Mouse (Mus musculus): ENCODE measurements around the gene Dph1. TPM values are rescaled to one million over a fixed set of nuclear protein-coding genes. Genes with fewer than 3 reads are reported as not detected.
A peak's percentile ranks its signal among the peaks of the same experiment; 100 is the strongest.

Dph1 gene
- polyA plus RNA-seq, 1 experiment, result 16.6 TPM

DNA sequence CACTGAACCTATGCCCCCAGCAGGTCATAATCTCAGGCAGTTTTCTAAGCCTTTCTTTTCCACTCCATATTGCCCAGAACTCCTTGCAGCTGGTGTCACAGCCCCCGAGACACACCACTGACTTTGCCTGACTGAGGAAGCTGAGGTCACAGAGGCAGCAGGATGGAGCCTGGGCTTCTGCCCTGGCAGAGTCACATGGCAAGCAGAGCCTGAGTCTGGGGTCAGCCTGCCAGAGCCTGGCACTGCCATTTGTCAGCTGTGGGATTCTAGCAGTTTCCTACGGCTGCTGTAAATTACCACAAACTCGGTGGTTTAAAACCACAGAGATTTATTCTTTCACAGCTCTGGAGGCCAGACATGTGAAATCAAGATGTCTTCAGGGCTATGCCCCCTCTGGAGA, 36.6 kb upstream of the Dph1 start:
- no peak for TF ChIP-seq POLR2A (IDR thresholded peaks at IDR 0.05; ENCODE audit: control insufficient read depth, low read depth, low read length)
- TF ChIP-seq CTCF (IDR thresholded peaks at IDR 0.05; ENCODE audit: control insufficient read depth, insufficient read depth, insufficient replicate concordance, low read depth, low read length), result no peak
- Histone ChIP-seq H3K36me3 (ENCODE audit: control insufficient read depth, insufficient read depth, low read length) (no peaks in the 10 kb centered on the region), H3K4me3 (ENCODE audit: control insufficient read depth, low read depth, low read length) (no peak overlapping the region), H3K27me3 (ENCODE audit: control insufficient read depth, insufficient read depth, low read length) (no peaks in the 10 kb centered on the region), H3K27ac (ENCODE audit: control insufficient read depth, insufficient read depth, low read depth, low read length) (no peak overlapping the region), H3K4me1 (ENCODE audit: control insufficient read depth, insufficient read depth, low read length) (no peaks in the 10 kb centered on the region; the same call in 1 of the 2 replicates)

DNA sequence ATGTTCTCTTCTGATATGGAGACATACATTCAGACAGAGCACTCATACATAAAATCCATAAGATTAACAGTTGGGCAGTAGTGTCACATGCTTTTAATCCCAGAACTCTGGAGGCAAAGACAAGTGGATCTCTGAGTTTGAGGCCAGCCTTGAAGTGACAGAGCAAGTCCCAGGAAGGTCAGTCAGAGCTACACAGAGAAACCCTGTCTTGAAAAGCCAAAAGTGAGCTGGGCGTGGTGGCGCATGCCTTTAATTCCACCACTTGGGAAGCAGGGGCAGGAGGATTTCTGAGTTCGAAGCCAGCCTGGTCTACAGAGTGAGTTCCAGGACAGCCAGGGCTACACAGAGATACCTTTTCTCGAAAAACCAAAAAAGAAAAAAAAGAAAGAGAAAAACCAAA, 33.8 kb upstream of the Dph1 start:
- Histone ChIP-seq H3K4me1 (ENCODE audit: control insufficient read depth, insufficient read depth, low read length) (no peaks in the 10 kb centered on the region), H3K36me3 (ENCODE audit: control insufficient read depth, insufficient read depth, low read length) (no peaks in the 10 kb centered on the region), H3K27me3 (ENCODE audit: control insufficient read depth, insufficient read depth, low read length) (no peaks in the 10 kb centered on the region), H3K4me3 (ENCODE audit: control insufficient read depth, low read depth, low read length) (no peak overlapping the region), H3K27ac (ENCODE audit: control insufficient read depth, insufficient read depth, low read depth, low read length) (no peak overlapping the region)
- TF ChIP-seq POLR2A (IDR thresholded peaks at IDR 0.05; ENCODE audit: control insufficient read depth, low read depth, low read length) (no peak), CTCF (IDR thresholded peaks at IDR 0.05; ENCODE audit: control insufficient read depth, insufficient read depth, insufficient replicate concordance, low read depth, low read length) (no peak)

DNA sequence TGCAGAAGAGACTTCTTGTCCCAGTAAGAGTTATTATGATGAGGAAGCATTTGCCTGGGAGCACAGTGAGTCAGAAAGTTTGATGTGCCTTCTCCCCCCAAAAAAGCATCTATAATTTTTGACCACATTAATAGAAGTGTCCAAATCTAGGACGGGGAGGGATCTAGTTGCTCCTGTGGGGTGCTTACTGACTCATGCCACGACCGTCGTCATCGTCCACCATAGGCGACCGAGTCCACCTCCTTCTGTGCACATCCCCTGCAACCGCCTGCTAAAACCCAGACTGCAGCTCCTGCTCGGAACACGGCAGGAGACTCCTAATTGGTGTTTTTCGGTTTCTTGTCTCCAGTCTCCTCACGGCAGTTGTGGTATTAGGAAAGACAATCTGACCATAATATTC, 33.0 kb upstream of the Dph1 start:
- Histone ChIP-seq H3K4me3 (ENCODE audit: control insufficient read depth, low read depth, low read length) (no peak overlapping the region), H3K4me1 (ENCODE audit: control insufficient read depth, insufficient read depth, low read length) (peaks cover 2% of the 10 kb centered on the region; the same call in 1 of the 2 replicates), H3K36me3 (ENCODE audit: control insufficient read depth, insufficient read depth, low read length) (no peaks in the 10 kb centered on the region), H3K27ac (ENCODE audit: control insufficient read depth, insufficient read depth, low read depth, low read length) (no peak overlapping the region), H3K27me3 (ENCODE audit: control insufficient read depth, insufficient read depth, low read length) (no peaks in the 10 kb centered on the region)
- TF ChIP-seq CTCF (IDR thresholded peaks at IDR 0.05; ENCODE audit: control insufficient read depth, insufficient read depth, insufficient replicate concordance, low read depth, low read length) (no peak), POLR2A (IDR thresholded peaks at IDR 0.05; ENCODE audit: control insufficient read depth, low read depth, low read length) (no peak)

DNA sequence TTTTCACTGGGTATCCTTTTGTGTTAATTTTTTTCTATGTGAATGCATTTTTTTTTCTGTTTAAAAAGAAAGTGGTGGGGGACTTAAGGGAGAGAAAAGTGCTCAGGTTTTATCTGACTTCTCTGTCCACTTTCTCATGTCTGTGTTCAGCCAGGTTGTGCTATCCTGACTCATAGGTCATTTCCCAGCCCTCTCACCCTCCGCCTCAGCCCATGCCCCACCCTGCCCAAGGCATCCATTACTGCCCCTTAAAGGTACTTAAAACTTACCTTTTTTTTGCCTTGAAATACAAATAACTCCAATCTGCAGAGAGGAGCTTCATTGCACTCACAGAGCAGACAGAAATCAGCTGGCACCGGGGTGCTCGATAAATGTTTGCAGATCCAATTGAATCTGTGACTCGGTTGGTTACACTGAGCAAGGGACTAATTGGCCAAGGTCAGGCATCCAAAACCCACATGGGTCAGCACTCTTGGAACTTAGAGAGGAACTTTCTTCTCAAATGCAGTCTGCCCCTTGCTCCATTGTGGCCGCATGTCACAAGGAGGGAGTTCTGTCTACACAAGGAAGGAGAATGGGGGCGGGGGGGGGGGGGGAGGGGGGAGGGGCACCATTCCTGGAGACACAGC, 29.6 kb upstream of the Dph1 start:
- no peak overlapping the region for H3K4me3 ChIP-seq (ENCODE audit: control insufficient read depth, low read depth, low read length)
- peaks cover 2% of the 10 kb centered on the region; the same call in 1 of the 2 replicates for H3K4me1 ChIP-seq (ENCODE audit: control insufficient read depth, insufficient read depth, low read length)
- H3K27me3 ChIP-seq (ENCODE audit: control insufficient read depth, insufficient read depth, low read length), result no peaks in the 10 kb centered on the region
- TF ChIP-seq POLR2A (IDR thresholded peaks at IDR 0.05; ENCODE audit: control insufficient read depth, low read depth, low read length) (no peak), CTCF (IDR thresholded peaks at IDR 0.05; ENCODE audit: control insufficient read depth, insufficient read depth, insufficient replicate concordance, low read depth, low read length) (no peak)
- 0 out of 2 replicates have a peak overlapping the region, but pooled peaks have one; percentile 16 for H3K27ac ChIP-seq (ENCODE audit: control insufficient read depth, insufficient read depth, low read depth, low read length)
- no peaks in the 10 kb centered on the region for H3K36me3 ChIP-seq (ENCODE audit: control insufficient read depth, insufficient read depth, low read length)

DNA sequence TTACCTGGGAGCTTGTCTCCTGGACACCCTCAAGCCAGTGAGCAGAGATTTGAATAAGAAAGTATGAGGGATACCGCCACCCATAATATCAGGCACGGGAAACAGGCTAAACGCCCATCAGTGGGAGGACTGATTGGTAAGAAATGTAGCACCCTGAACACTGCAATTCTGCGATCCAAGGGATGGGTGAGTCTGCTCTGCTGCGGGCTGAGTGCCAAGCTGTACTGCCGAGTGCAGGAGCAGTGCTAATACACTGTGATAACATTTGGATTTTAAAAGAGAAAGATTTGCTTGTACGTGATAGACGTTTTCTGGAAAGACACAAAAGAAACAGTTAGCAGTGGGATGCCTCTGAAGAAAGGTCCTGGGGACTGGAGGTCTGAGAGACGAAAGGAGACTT, 29.1 kb upstream of the Dph1 start:
- Histone ChIP-seq H3K36me3 (ENCODE audit: control insufficient read depth, insufficient read depth, low read length) (no peaks in the 10 kb centered on the region), H3K4me1 (ENCODE audit: control insufficient read depth, insufficient read depth, low read length) (peaks cover 2% of the 10 kb centered on the region; the same call in 1 of the 2 replicates)
- no peak for TF ChIP-seq CTCF (IDR thresholded peaks at IDR 0.05; ENCODE audit: control insufficient read depth, insufficient read depth, insufficient replicate concordance, low read depth, low read length)
- no peak for TF ChIP-seq POLR2A (IDR thresholded peaks at IDR 0.05; ENCODE audit: control insufficient read depth, low read depth, low read length)

DNA sequence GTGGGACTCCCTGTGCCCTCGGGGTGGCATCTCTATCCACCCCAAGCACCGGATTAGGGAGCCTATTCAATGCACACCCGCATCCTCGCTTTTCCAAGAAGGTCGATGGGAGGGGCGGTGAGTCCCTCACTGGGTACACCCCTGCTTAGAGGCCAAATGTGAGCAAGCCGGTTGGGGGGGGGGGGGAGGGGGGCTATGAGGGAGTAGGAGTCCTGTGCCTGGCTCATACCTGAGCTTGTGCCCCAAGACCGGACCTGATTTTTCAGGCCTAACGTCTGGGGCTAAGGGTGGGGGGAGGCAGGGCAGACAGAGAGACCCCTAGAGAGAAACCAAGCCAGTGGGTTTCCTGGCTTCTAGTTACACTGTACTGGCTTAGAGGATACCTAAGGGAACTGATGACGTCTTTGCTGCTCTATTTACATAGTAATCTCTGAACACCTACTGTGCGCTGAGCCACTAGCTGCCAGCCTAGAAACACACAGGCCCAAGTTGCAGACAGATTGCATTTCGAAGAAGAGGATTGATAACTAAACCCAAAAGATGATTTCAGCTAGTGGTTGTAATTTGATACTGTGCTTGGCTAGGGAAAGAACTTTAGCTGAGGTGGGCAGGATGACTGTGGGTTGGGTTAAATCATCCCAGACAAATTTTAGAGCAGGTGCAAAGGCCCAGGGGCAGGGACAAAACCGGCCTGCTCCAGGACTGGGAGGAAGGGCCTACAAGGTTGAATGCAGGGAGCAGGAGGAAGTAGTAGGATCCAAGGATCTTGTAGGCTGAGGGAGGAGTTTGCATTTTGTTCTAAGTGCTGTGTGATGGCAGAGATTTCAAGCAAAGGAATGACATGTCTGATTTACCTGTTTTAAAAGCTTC, 23.3 kb upstream of the Dph1 start:
- no peaks in the 10 kb centered on the region for H3K27me3 ChIP-seq (ENCODE audit: control insufficient read depth, insufficient read depth, low read length)
- H3K4me1 ChIP-seq (ENCODE audit: control insufficient read depth, insufficient read depth, low read length), result peaks cover 10% of the 10 kb centered on the region
- H3K36me3 ChIP-seq (ENCODE audit: control insufficient read depth, insufficient read depth, low read length), result no peaks in the 10 kb centered on the region
- no peak overlapping the region for H3K27ac ChIP-seq (ENCODE audit: control insufficient read depth, insufficient read depth, low read depth, low read length)
- no peak overlapping the region for H3K4me3 ChIP-seq (ENCODE audit: control insufficient read depth, low read depth, low read length)
- no peak for TF ChIP-seq POLR2A (IDR thresholded peaks at IDR 0.05; ENCODE audit: control insufficient read depth, low read depth, low read length)

More for the DNA sequence above, 29.1 kb upstream of the Dph1 start:
- no peak overlapping the region for H3K27ac ChIP-seq (ENCODE audit: control insufficient read depth, insufficient read depth, low read depth, low read length)
- H3K4me3 ChIP-seq (ENCODE audit: control insufficient read depth, low read depth, low read length), result no peak overlapping the region
- H3K27me3 ChIP-seq (ENCODE audit: control insufficient read depth, insufficient read depth, low read length), result no peaks in the 10 kb centered on the region

DNA sequence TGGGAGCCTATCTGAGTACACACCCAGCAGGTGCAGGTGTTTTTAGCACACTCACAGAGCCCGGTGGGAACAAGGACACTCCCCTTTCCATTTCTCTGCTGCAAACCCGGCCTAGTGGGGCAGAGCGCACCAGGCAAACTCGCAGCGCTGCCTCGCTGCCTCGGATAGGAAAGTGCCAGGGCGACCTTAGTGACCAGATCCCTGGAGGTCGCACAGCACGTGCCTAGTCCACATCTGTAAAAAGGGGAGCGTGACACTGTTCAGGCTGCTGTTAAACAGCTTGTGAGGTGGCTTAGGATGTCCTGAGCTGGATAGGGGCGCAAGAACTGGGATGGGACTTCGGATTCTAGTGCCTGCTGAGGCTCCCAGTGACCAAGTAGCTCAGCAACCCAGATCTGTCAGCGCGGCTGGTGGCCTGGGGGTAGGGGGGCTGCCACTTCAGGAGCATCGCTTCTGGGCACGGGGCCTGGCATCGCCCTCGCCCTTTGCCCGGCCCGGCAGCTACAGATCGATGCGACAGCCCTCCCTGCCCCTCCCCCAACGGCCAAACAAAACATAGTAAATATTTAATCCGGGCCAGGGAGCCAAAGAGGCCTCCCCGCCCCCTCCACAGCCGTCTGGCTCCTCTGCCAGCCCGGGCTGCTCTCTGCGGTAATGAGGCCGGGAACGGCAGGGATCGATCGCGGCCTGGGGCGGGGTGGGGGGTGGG, 22.5 kb upstream of the Dph1 start:
- no peaks in the 10 kb centered on the region for H3K36me3 ChIP-seq (ENCODE audit: control insufficient read depth, insufficient read depth, low read length)
- H3K4me3 ChIP-seq (ENCODE audit: control insufficient read depth, low read depth, low read length), result no peak overlapping the region
- TF ChIP-seq CTCF (IDR thresholded peaks at IDR 0.05; ENCODE audit: control insufficient read depth, insufficient read depth, insufficient replicate concordance, low read depth, low read length) (no peak), POLR2A (IDR thresholded peaks at IDR 0.05; ENCODE audit: control insufficient read depth, low read depth, low read length) (no peak)
- no peak overlapping the region for H3K27ac ChIP-seq (ENCODE audit: control insufficient read depth, insufficient read depth, low read depth, low read length)
- H3K4me1 ChIP-seq (ENCODE audit: control insufficient read depth, insufficient read depth, low read length), result peaks cover 10% of the 10 kb centered on the region
- no peaks in the 10 kb centered on the region for H3K27me3 ChIP-seq (ENCODE audit: control insufficient read depth, insufficient read depth, low read length)
